Mouse (Mus musculus) naive thymus-derived CD4-positive, alpha-beta T cell, adult 5 months (primary cell): ENCODE data around the gene Ccdc157. TPM values are rescaled to one million over a fixed set of nuclear protein-coding genes. Genes with fewer than 3 reads are reported as not detected.

Source experiments
- polyA plus RNA-seq: library from polyadenylated mRNA; unstranded; fragments of 100-300 nt; shearing (Covaris generic); gene quantifications from one replicate; pipeline ENCODE4 v1.2.1, GENCODE M21; 2017

The Ccdc157 gene
- polyA plus RNA-seq: 5.0 TPM

GRCm38 (mm10) chr11:4159808-4160708 is at the start of gene Ccdc157, which contains the start of gene Sf3a1:
Gene Ccdc157 (minus strand): TSS chr11:4160293.
Gene Sf3a1 (plus strand): TSS chr11:4160350.

GRCm38 (mm10) chr11:4186486-4187317 is 26.6 kb upstream of the Ccdc157 start, which contains the start of gene Tbc1d10a:
Gene Tbc1d10a (plus strand): TSS chr11:4186789.

GRCm38 (mm10) chr11:4134986-4135935 is 24.8 kb downstream of the Ccdc157 start, which contains the start of gene Rnf215:
Gene Rnf215 (plus strand): TSS chr11:4135202.

GRCm38 (mm10) chr11:4122742-4123579 is 37.1 kb downstream of the Ccdc157 start, which contains the start of gene Sec14l2:
Gene Sec14l2 (minus strand): TSS chr11:4123415.

GRCm38 (mm10) chr11:4095171-4096053 is 64.7 kb downstream of the Ccdc157 start, which contains the start of gene Mtfp1:
Gene Mtfp1 (minus strand): TSS chr11:4095445.

Other genes starting within 250 kb of the Ccdc157 start
- gene Slc35e4, start 245.6 kb downstream of the Ccdc157 start, polyA plus RNA-seq: 0.37 TPM
- gene Tcn2, start 228.1 kb downstream of the Ccdc157 start, polyA plus RNA-seq: 11.7 TPM
- gene Pes1, start 196.3 kb downstream of the Ccdc157 start, polyA plus RNA-seq: 68.3 TPM
- 0.31 TPM for gene 4930556J24Rik, start 183.5 kb downstream of the Ccdc157 start, polyA plus RNA-seq
- not detected for gene Gal3st1, start 176.7 kb downstream of the Ccdc157 start, polyA plus RNA-seq
- not detected for gene Sec14l4, start 128.8 kb downstream of the Ccdc157 start, polyA plus RNA-seq
- not detected for gene Sec14l3, start 95.5 kb downstream of the Ccdc157 start, polyA plus RNA-seq
- 0.57 TPM for gene Mtfp1, start 64.8 kb downstream of the Ccdc157 start, polyA plus RNA-seq
- gene Sec14l2, start 36.9 kb downstream of the Ccdc157 start, polyA plus RNA-seq: 0.29 TPM
- gene Rnf215, start 25.1 kb downstream of the Ccdc157 start, polyA plus RNA-seq: 35.0 TPM
- 52.2 TPM for gene Sf3a1, start 57 bp upstream of the Ccdc157 start, polyA plus RNA-seq
- gene Tbc1d10a, start 26.5 kb upstream of the Ccdc157 start, polyA plus RNA-seq: 108 TPM
- 30.3 TPM for gene Castor1, start 57.9 kb upstream of the Ccdc157 start, polyA plus RNA-seq
- 22.4 TPM for gene Osm, start 76.1 kb upstream of the Ccdc157 start, polyA plus RNA-seq
- gene Lif, start 97.3 kb upstream of the Ccdc157 start, polyA plus RNA-seq: not detected